Mouse (Mus musculus): ENCODE results near the gene Ank3.
A peak's percentile ranks its signal among the peaks of the same experiment; 100 is the strongest.
"Not testable (repeated sequence)": the region's sequence is repeated elsewhere in the genome, so short reads cannot be mapped to it uniquely, and the experiment has no call there.

Ank3 gene

DNA sequence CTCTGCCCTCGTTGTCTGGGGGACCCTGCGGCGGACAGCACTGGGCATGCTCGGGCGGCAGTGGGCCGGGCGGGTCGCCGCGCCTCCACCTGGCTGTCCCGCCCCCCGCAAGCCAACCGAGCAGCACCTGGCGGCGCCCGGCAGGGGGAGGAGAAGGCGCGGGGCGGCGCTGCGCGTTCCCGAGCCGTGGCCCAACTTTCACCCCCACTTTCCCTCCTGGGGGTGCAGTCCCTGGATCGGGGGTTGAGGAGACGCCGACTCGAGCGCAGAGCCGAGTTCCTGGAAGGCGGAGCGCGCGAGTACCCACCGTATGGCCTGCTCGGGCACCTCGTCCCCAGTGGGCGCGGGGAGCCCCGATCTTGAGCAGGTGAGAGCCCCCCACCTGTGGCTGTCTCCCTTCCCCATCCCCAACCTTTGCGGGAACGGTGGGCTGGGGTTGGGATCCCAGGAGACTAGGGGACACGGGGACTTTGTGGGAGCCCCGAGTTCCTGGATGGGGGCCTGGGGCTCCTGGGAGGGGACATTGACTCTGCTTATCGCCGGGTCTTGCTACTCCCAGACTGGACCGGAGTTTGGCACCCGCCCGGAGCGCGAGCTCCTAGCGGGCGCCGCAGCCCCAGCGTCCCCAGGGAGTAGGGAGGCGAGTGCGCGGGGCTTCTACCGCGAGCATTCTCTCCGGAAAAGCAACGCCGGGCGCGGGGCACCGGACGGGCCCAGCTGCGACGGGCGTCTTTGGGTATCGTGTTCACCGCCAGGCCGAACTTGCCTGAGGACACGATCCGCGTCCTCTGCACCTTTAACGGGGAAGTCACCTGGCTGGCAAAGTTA lies at the start of gene Ank3:
TSS of gene Ank3 (plus strand) at position 11 of the 828 bp plus-strand sequence.
- H3K36me3 ChIP-seq (ENCODE audit: insufficient read depth, low read length), result no peaks in the 10 kb centered on the region
- peaks cover 70% of the 10 kb centered on the region for H3K27me3 ChIP-seq (ENCODE audit: insufficient read depth, low read length)
- no peak for TF ChIP-seq NANOG (IDR thresholded peaks at IDR 0.05; ENCODE audit: borderline replicate concordance, low read length)
- TF ChIP-seq POU5F1 (IDR thresholded peaks at IDR 0.05; ENCODE audit: borderline replicate concordance, low read length), result no peak
- no peak for TF ChIP-seq CTCF (conservative IDR thresholded peaks at IDR 0.05; ENCODE audit: low read length)
- no peaks in the 10 kb centered on the region for H3K9me3 ChIP-seq (ENCODE audit: low read length)
- peaks cover 20% of the 10 kb centered on the region for H3K4me1 ChIP-seq (replicated peaks; ENCODE audit: low read depth, low read length)
- peak within 1 kb of the TSS; percentile 91 for H3K4me3 ChIP-seq (replicated peaks; ENCODE audit: low read length)

- TF ChIP-seq CTCF (conservative IDR thresholded peaks at IDR 0.05; ENCODE audit: low read length) (no peak), POU5F1 (IDR thresholded peaks at IDR 0.05; ENCODE audit: borderline replicate concordance, low read length) (no peak), NANOG (IDR thresholded peaks at IDR 0.05; ENCODE audit: borderline replicate concordance, low read length) (no peak)
- Histone ChIP-seq H3K9me3 (ENCODE audit: low read length) (no peaks in the 10 kb centered on the region), H3K27me3 (ENCODE audit: insufficient read depth, low read length) (no peaks in the 10 kb centered on the region), H3K4me3 (replicated peaks; ENCODE audit: low read length) (peak overlapping the region; percentile 98), H3K4me1 (replicated peaks; ENCODE audit: low read depth, low read length) (peaks cover 53% of the 10 kb centered on the region), H3K36me3 (ENCODE audit: insufficient read depth, low read length) (peaks cover 53% of the 10 kb centered on the region)
Observed at GRCm38 (mm10) chr10:69351071-69351841, 47.3 kb upstream of the Ank3 start.

DNA sequence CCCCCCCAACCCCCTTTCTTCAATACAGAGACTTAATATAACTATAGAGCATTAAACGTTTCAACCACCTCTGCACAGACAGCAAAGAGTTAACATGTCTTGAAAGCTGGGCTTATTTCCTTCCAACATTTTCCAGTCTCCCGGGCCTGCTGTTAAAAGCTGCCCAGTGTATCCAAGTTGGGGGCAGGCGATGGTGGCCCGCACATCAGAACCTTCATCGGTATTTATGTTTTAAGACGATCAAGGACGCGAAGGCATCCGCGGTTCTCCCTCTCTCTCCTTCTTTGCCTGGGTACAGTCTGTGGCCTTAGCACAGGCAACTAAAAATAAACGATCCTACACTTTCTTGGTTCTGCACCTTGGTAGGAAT lies 46.7 kb upstream of the Ank3 start:
- H3K4me1 ChIP-seq (replicated peaks; ENCODE audit: low read depth, low read length), result peaks cover 47% of the 10 kb centered on the region
- peaks cover under 1% of the 10 kb centered on the region; the same call in 1 of the 2 replicates for H3K9me3 ChIP-seq (ENCODE audit: low read length)
- H3K4me3 ChIP-seq (replicated peaks; ENCODE audit: low read length), result peak overlapping the region; percentile 98
- H3K36me3 ChIP-seq (ENCODE audit: insufficient read depth, low read length), result peaks cover 48% of the 10 kb centered on the region
- TF ChIP-seq NANOG (IDR thresholded peaks at IDR 0.05; ENCODE audit: borderline replicate concordance, low read length) (no peak), POU5F1 (IDR thresholded peaks at IDR 0.05; ENCODE audit: borderline replicate concordance, low read length) (no peak), CTCF (conservative IDR thresholded peaks at IDR 0.05; ENCODE audit: low read length) (no peak)
- H3K27me3 ChIP-seq (ENCODE audit: insufficient read depth, low read length), result no peaks in the 10 kb centered on the region

DNA sequence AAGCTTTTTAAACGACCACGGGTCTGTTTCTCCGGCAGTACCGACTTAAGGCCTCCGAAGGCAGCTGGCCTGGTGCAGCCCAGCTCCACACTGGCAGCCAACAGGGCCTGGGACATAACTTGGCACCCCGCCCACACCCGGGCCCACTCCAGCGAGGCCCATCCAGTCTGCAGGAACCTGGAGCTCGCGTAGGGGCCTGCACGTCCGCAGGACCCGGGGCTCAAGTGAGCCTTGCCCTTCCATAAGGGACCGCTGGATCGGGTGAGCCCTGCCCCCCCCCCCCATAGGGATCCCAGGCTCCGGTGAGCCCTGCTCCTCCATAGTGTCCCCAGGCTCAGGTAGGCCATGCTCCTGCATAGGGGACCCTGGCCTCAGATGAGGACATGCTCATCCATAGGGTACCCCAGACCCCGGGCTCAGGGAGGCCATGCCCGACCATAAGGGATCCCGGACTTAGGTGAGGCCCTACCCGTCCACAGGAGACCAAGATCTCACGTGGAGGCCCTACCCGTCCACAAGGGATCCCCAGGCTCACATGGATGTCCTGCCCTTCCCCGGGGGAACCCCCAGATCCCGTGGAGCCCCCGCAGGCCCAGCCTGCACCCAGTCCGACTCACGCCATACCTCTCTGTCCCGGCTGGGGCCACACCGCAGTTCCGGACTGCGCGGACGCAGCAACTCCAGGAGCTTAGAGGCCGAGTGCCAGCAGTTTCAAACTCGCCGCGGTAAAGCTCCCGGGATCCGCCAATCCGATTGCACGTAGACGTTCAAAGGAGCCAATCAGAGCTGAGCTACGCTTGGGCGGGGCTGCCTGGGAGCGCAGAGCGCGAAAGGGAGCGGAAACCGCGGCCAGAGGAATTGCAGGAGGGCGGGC lies 46.1 kb upstream of the Ank3 start, which contains the start of gene Cdk1:
TSS of gene Cdk1 (minus strand) at position 727 of the 874 bp plus-strand sequence.
- TF ChIP-seq NANOG (IDR thresholded peaks at IDR 0.05; ENCODE audit: borderline replicate concordance, low read length), result no peak
- TF ChIP-seq POU5F1 (IDR thresholded peaks at IDR 0.05; ENCODE audit: borderline replicate concordance, low read length), result no peak
- no peak for TF ChIP-seq CTCF (conservative IDR thresholded peaks at IDR 0.05; ENCODE audit: low read length)
- Histone ChIP-seq H3K4me1 (replicated peaks; ENCODE audit: low read depth, low read length) (peaks cover 41% of the 10 kb centered on the region), H3K36me3 (ENCODE audit: insufficient read depth, low read length) (peaks cover 41% of the 10 kb centered on the region), H3K9me3 (ENCODE audit: low read length) (peaks cover 7% of the 10 kb centered on the region), H3K27me3 (ENCODE audit: insufficient read depth, low read length) (no peaks in the 10 kb centered on the region), H3K4me3 (replicated peaks; ENCODE audit: low read length) (peak within 1 kb of the TSS; percentile 98)

- peaks cover 34% of the 10 kb centered on the region for H3K4me1 ChIP-seq (replicated peaks; ENCODE audit: low read depth, low read length)
- peaks cover 35% of the 10 kb centered on the region for H3K36me3 ChIP-seq (ENCODE audit: insufficient read depth, low read length)
- H3K4me3 ChIP-seq (replicated peaks; ENCODE audit: low read length); H3K27me3 ChIP-seq (ENCODE audit: insufficient read depth, low read length): not testable (repeated sequence)
- H3K9me3 ChIP-seq (ENCODE audit: low read length), result peaks cover 10% of the 10 kb centered on the region
Observed at GRCm38 (mm10) chr10:69353086-69353479, 45.5 kb upstream of the Ank3 start.

DNA sequence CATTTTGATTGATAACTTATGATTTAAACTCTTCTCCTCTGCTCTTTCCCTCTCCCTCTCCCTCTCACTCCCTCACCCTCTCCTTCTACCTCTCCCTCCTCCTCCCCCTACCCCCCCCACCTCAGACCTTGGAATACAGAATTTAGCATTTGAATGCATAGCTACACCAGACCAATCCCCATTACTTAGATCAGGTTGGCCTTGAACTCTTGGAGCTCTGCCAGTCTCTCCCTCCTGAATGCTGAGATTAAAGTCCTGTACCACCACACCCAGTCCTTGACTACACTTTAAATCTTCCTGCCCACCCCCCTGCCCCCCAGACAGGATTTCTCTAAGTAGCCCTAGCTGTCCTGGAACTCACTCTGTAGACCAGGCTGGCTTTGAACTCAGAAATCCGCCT lies 38.9 kb upstream of the Ank3 start:
- TF ChIP-seq CTCF (conservative IDR thresholded peaks at IDR 0.05; ENCODE audit: low read length), result no peak
- TF ChIP-seq NANOG (IDR thresholded peaks at IDR 0.05; ENCODE audit: borderline replicate concordance, low read length), result no peak
- no peak for TF ChIP-seq POU5F1 (IDR thresholded peaks at IDR 0.05; ENCODE audit: borderline replicate concordance, low read length)
- no peaks in the 10 kb centered on the region for H3K27me3 ChIP-seq (ENCODE audit: insufficient read depth, low read length)
- H3K9me3 ChIP-seq (ENCODE audit: low read length), result peaks cover 10% of the 10 kb centered on the region
- H3K4me3 ChIP-seq (replicated peaks; ENCODE audit: low read length), result no peak overlapping the region
- no peaks in the 10 kb centered on the region for H3K36me3 ChIP-seq (ENCODE audit: insufficient read depth, low read length)
- H3K4me1 ChIP-seq (replicated peaks; ENCODE audit: low read depth, low read length), result peaks cover 27% of the 10 kb centered on the region

- Histone ChIP-seq H3K9me3 (ENCODE audit: low read length) (no peaks in the 10 kb centered on the region), H3K4me3 (replicated peaks; ENCODE audit: low read length) (no peak overlapping the region), H3K36me3 (ENCODE audit: insufficient read depth, low read length) (no peaks in the 10 kb centered on the region), H3K27me3 (ENCODE audit: insufficient read depth, low read length) (peaks cover 13% of the 10 kb centered on the region; the same call in 1 of the 2 replicates), H3K4me1 (replicated peaks; ENCODE audit: low read depth, low read length) (peaks cover 45% of the 10 kb centered on the region)
- TF ChIP-seq NANOG (IDR thresholded peaks at IDR 0.05; ENCODE audit: borderline replicate concordance, low read length), result no peak
- TF ChIP-seq POU5F1 (IDR thresholded peaks at IDR 0.05; ENCODE audit: borderline replicate concordance, low read length), result no peak
- TF ChIP-seq CTCF (conservative IDR thresholded peaks at IDR 0.05; ENCODE audit: low read length), result no peak
Observed at GRCm38 (mm10) chr10:69366208-69366607, 32.4 kb upstream of the Ank3 start.

All from E14TG2a.4 (cell line).